In the genomic region with DNA sequence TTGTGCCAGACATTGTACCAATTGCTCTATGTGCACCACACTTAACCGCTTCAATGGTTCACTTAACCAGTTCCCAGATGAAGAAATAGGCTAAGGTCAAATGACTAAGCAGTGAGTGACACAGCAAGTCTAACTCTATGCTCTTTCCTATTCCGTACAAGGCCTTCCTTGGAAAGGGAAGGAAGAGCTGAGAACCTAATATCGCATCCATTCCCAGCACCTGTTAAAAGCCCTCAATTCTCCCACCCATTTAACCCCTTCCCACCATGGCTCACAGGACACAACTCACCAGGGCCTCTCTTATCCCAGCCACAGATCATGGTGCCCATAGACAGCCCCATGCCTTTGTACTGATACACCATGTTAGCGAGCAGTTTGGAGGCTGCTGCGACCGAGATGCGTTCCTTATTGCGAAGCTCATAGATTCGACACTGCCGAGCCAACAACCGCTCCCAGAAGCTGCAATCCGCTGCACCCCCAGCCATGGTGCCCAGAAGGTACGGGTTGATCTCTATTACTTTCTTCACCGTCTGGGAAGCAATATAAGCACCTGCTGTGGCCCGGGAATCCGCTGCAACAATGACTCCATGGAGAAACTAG, we compare ENCODE assay signal across 16 mouse cellular contexts. TPM values are rescaled to one million over a fixed set of nuclear protein-coding genes. Genes with fewer than 3 reads are reported as not detected.
DNase-seq lines count a peak whose midpoint lies in the region; ATAC-seq and TF ChIP-seq lines count a peak whose summit lies in the region.
"Had no signal": no experiment of that assay in that cellular context is flagged by ENCODE, and none has a peak within 500 bp of the region (broad histone marks: within the 10 kb centered on the region; RNA-seq: fewer than 3 reads in every experiment).

No protein-coding gene starts in this region.

- no peak for DNase-seq in hindbrain, embryonic 10.5 days (ENCODE audit: low spot score)
- no peak for DNase-seq in hindbrain, postnatal 0 days (ENCODE audit: low spot score)
- DNase-seq in fat pad, adult 2 months (ENCODE audit: extremely low read depth, low read depth, low spot score), result peak; percentile 28
- no peak for DNase-seq in liver, postnatal 0 days
- no peak for DNase-seq in layer of hippocampus, adult 8-10 months (ENCODE audit: low spot score in 2 of 2)
- no peak for DNase-seq in frontal cortex, adult 2 months (ENCODE audit: extremely low spot score in 1 of 2, low spot score in 1 of 2)
- DNase-seq: adrenal gland, postnatal 25 days; cerebellum, postnatal 25 days; gastrocnemius, postnatal 10 days; right cerebral cortex, postnatal 25 days; thymus, adult 18-20 months had no signal

- no peak for ATAC-seq in hindbrain, postnatal 0 days
- ATAC-seq in liver, postnatal 0 days, result no peak
- ATAC-seq in monocyte, adult 5-6 weeks (replicated peaks; ENCODE audit: insufficient number of reproducible peaks, low FRiP score, low TSS enrichment, poor library complexity, severe bottlenecking), result no peak

- H3K27me3 ChIP-seq in hindbrain, embryonic 10.5 days (ENCODE audit: insufficient read depth, poor library complexity, severe bottlenecking), result no peaks in the 10 kb centered on the region
- no peaks in the 10 kb centered on the region for H3K27me3 ChIP-seq in hindbrain, postnatal 0 days (ENCODE audit: insufficient read depth, low read length)
- H3K27me3 ChIP-seq in ES-Bruce4 (ENCODE audit: control insufficient read depth, insufficient read depth, low read length, poor library complexity, severe bottlenecking), result no peaks in the 10 kb centered on the region
- no peaks in the 10 kb centered on the region for H3K27me3 ChIP-seq in liver, postnatal 0 days (ENCODE audit: insufficient read depth, low read length)

- H3K27ac ChIP-seq in hindbrain, embryonic 10.5 days, result no peak overlapping the region
- no peak overlapping the region for H3K27ac ChIP-seq in hindbrain, postnatal 0 days
- no peak overlapping the region for H3K27ac ChIP-seq in ES-Bruce4 (ENCODE audit: insufficient read depth, low read length)
- H3K27ac ChIP-seq in liver, postnatal 0 days (ENCODE audit: low read depth), result no peak overlapping the region
- H3K27ac ChIP-seq: kidney, postnatal 0 days had no signal

- peaks cover 15% of the 10 kb centered on the region for H3K4me1 ChIP-seq in hindbrain, embryonic 10.5 days (replicated peaks)
- H3K4me1 ChIP-seq in hindbrain, postnatal 0 days (ENCODE audit: insufficient read depth, low read length), result peaks cover 6% of the 10 kb centered on the region; the same call in 1 of the 2 replicates
- peaks cover 5% of the 10 kb centered on the region for H3K4me1 ChIP-seq in ES-Bruce4 (ENCODE audit: control insufficient read depth, insufficient read depth, low read length)
- peaks cover 10% of the 10 kb centered on the region; the same call in 1 of the 2 replicates for H3K4me1 ChIP-seq in liver, postnatal 0 days (ENCODE audit: insufficient read depth)

- H3K9me3 ChIP-seq in hindbrain, embryonic 10.5 days, result no peaks in the 10 kb centered on the region
- H3K9me3 ChIP-seq in hindbrain, postnatal 0 days (ENCODE audit: low read length), result no peaks in the 10 kb centered on the region
- peaks cover 3% of the 10 kb centered on the region; the same call in 1 of the 2 replicates for H3K9me3 ChIP-seq in ES-Bruce4 (replicated peaks; ENCODE audit: control insufficient read depth, insufficient read depth, low read length, poor library complexity, severe bottlenecking)
- no peaks in the 10 kb centered on the region for H3K9me3 ChIP-seq in liver, postnatal 0 days (ENCODE audit: low read length)

- H3K4me3 ChIP-seq in hindbrain, embryonic 10.5 days, result peak overlapping the region; percentile 98; the same call in 1 of the 2 replicates
- no peak overlapping the region for H3K4me3 ChIP-seq in hindbrain, postnatal 0 days (ENCODE audit: low read length)
- H3K4me3 ChIP-seq in ES-Bruce4 (ENCODE audit: low read depth, low read length), result peak overlapping the region; percentile 47
- H3K4me3 ChIP-seq in liver, postnatal 0 days (ENCODE audit: low read depth, low read length), result no peak overlapping the region

- peaks cover 51% of the 10 kb centered on the region for H3K36me3 ChIP-seq in hindbrain, embryonic 10.5 days
- H3K36me3 ChIP-seq in hindbrain, postnatal 0 days (ENCODE audit: insufficient read depth, low read length), result peaks cover 15% of the 10 kb centered on the region
- peaks cover 25% of the 10 kb centered on the region for H3K36me3 ChIP-seq in ES-Bruce4 (ENCODE audit: control insufficient read depth, insufficient read depth, low read length, poor library complexity, severe bottlenecking)
- peaks cover 15% of the 10 kb centered on the region for H3K36me3 ChIP-seq in liver, postnatal 0 days (replicated peaks; ENCODE audit: insufficient read depth, low read length)

- no peak for TF ChIP-seq POLR2A in ES-Bruce4 (IDR thresholded peaks at IDR 0.05; ENCODE audit: insufficient read depth, low read length)

- 94% methylated on average over 16 of the region's 16 CpGs for WGBS in hindbrain, embryonic 10.5 days
- WGBS in hindbrain, postnatal 0 days, result 89% methylated on average over 16 of the region's 16 CpGs
- WGBS in liver, postnatal 0 days (ENCODE audit: insufficient replicate concordance), result 89% methylated on average over 16 of the region's 16 CpGs

- no peak for TF ChIP-seq EP300 in ES-Bruce4 (IDR thresholded peaks at IDR 0.05; ENCODE audit: insufficient read depth, low read depth, low read length)
- TF ChIP-seq EP300 in liver, postnatal 0 days (IDR thresholded peaks at IDR 0.05; ENCODE audit: low read depth), result no peak

- no peak overlapping the region for H3K4me2 ChIP-seq in hindbrain, postnatal 0 days (ENCODE audit: low read depth, low read length)
- peak overlapping the region; percentile 82; the same call in 1 of the 2 replicates for H3K4me2 ChIP-seq in liver, postnatal 0 days (ENCODE audit: low read depth, low read length)

- H3K9ac ChIP-seq in hindbrain, postnatal 0 days (replicated peaks; ENCODE audit: low read length), result no peak overlapping the region
- peak overlapping the region; percentile 95 for H3K9ac ChIP-seq in ES-Bruce4 (ENCODE audit: low read depth, poor library complexity, severe bottlenecking)
- no peak overlapping the region for H3K9ac ChIP-seq in liver, postnatal 0 days (replicated peaks)

- TF ChIP-seq CTCF in hindbrain, postnatal 0 days (IDR thresholded peaks at IDR 0.05; ENCODE audit: low read depth), result no peak
- TF ChIP-seq CTCF in ES-Bruce4 (IDR thresholded peaks at IDR 0.05; ENCODE audit: low read depth, low read length), result no peak
- no peak for TF ChIP-seq CTCF in liver, postnatal 0 days (IDR thresholded peaks at IDR 0.05; ENCODE audit: low read depth)

RNA-seq across cellular contexts. Expression of a gene that starts 1.5 kb away (rescaled TPM):
- 500 and 517 TPM in 2 replicates for polyA plus RNA-seq in hindbrain, embryonic 10.5 days (2016; fragmentation: Nextera tagmentation; extraction: Ambion mirVana)
- 181 and 204 TPM in 2 replicates for total RNA-seq in hindbrain, postnatal 0 days (2014; rRNA removed)
- polyA plus RNA-seq in hindbrain, postnatal 0 days (2015; fragmentation: Nextera tagmentation; extraction: Ambion mirVana), result 411 and 417 TPM in 2 replicates
- 206 and 225 TPM in 2 replicates for polyA plus RNA-seq in ES-Bruce4 (2011; ENCODE audit: insufficient read depth, insufficient read length, low read depth, missing spikeins)
- 148 and 157 TPM in 2 replicates for polyA plus RNA-seq in liver, postnatal 0 days (2015; fragmentation: Nextera tagmentation; extraction: Ambion mirVana)
- 100 to 1,000 TPM; 179 to 205 (median 193) TPM for total RNA-seq in layer of hippocampus, adult 8-10 months (2022)
- 177 and 178 TPM in 2 replicates for polyA plus RNA-seq in frontal cortex, adult 2 months (2012; rRNA removed)
- 30.4 to 56.5 TPM (median 43.4 TPM) in 3 replicates for total RNA-seq in monocyte, adult 5-6 weeks (2017)

RNA-seq across cellular contexts. Expression of a gene that starts 4.9 kb away (rescaled TPM):
- 0.04 and 0.16 TPM in 2 replicates for polyA plus RNA-seq in hindbrain, embryonic 10.5 days (2016; fragmentation: Nextera tagmentation; extraction: Ambion mirVana)
- 0.05 TPM in 1 of 2 replicates, not detected in the other for total RNA-seq in hindbrain, postnatal 0 days (2014; rRNA removed)
- 0.16 and 0.21 TPM in 2 replicates for polyA plus RNA-seq in hindbrain, postnatal 0 days (2015; fragmentation: Nextera tagmentation; extraction: Ambion mirVana)
- polyA plus RNA-seq in ES-Bruce4 (2011; ENCODE audit: insufficient read depth, insufficient read length, low read depth, missing spikeins), result 0.21 and 0.64 TPM in 2 replicates
- polyA plus RNA-seq in liver, postnatal 0 days (2015; fragmentation: Nextera tagmentation; extraction: Ambion mirVana), result not detected in 2 replicates
- total RNA-seq in layer of hippocampus, adult 8-10 months (2022), result under 1 TPM in 3 of 4 experiments, not detected in 1; 0.14 to 0.51 (median 0.23) TPM
- polyA plus RNA-seq in frontal cortex, adult 2 months (2012; rRNA removed), result 0.46 and 0.54 TPM in 2 replicates
- total RNA-seq in monocyte, adult 5-6 weeks (2017), result not detected in 3 replicates
- total RNA-seq: adrenal gland, postnatal 25 days; ES-E14; gastrocnemius, postnatal 10 days had no signal
- polyA plus RNA-seq: kidney, postnatal 0 days had no signal

RNA-seq across cellular contexts. Expression of a gene that starts 10.5 kb away (rescaled TPM):
- polyA plus RNA-seq in hindbrain, embryonic 10.5 days (2016; fragmentation: Nextera tagmentation; extraction: Ambion mirVana), result 8.3 and 9.5 TPM in 2 replicates
- 4.8 and 6.8 TPM in 2 replicates for total RNA-seq in hindbrain, postnatal 0 days (2014; rRNA removed)
- polyA plus RNA-seq in hindbrain, postnatal 0 days (2015; fragmentation: Nextera tagmentation; extraction: Ambion mirVana), result 2.5 and 3.9 TPM in 2 replicates
- 8.4 and 9.2 TPM in 2 replicates for polyA plus RNA-seq in ES-Bruce4 (2011; ENCODE audit: insufficient read depth, insufficient read length, low read depth, missing spikeins)
- 1.2 and 1.4 TPM in 2 replicates for polyA plus RNA-seq in liver, postnatal 0 days (2015; fragmentation: Nextera tagmentation; extraction: Ambion mirVana)
- total RNA-seq in layer of hippocampus, adult 8-10 months (2022), result 1 to 10 TPM; 4.4 to 7.8 (median 6.1) TPM
- polyA plus RNA-seq in frontal cortex, adult 2 months (2012; rRNA removed), result 5.8 and 7.6 TPM in 2 replicates
- total RNA-seq in monocyte, adult 5-6 weeks (2017), result 0.21 to 3.2 TPM (median 2.4 TPM) in 3 replicates

RNA-seq across cellular contexts. Expression of a gene that starts 24.4 kb away (rescaled TPM):
- polyA plus RNA-seq in hindbrain, embryonic 10.5 days (2016; fragmentation: Nextera tagmentation; extraction: Ambion mirVana), result not detected in 2 replicates
- total RNA-seq in hindbrain, postnatal 0 days (2014; rRNA removed), result not detected in 2 replicates
- not detected in 2 replicates for polyA plus RNA-seq in hindbrain, postnatal 0 days (2015; fragmentation: Nextera tagmentation; extraction: Ambion mirVana)
- polyA plus RNA-seq in ES-Bruce4 (2011; ENCODE audit: insufficient read depth, insufficient read length, low read depth, missing spikeins), result not detected in 2 replicates
- polyA plus RNA-seq in liver, postnatal 0 days (2015; fragmentation: Nextera tagmentation; extraction: Ambion mirVana), result not detected in 2 replicates
- total RNA-seq in layer of hippocampus, adult 8-10 months (2022), result not detected
- not detected in 2 replicates for polyA plus RNA-seq in frontal cortex, adult 2 months (2012; rRNA removed)
- not detected in 3 replicates for total RNA-seq in monocyte, adult 5-6 weeks (2017)
- total RNA-seq: adrenal gland, postnatal 25 days; ES-E14; gastrocnemius, postnatal 10 days; left cerebral cortex, postnatal 36 days had no signal
- polyA plus RNA-seq: kidney, postnatal 0 days had no signal

RNA-seq across cellular contexts. Expression of a gene that starts 24.8 kb away (rescaled TPM):
- polyA plus RNA-seq in hindbrain, embryonic 10.5 days (2016; fragmentation: Nextera tagmentation; extraction: Ambion mirVana), result 4.5 and 7.1 TPM in 2 replicates
- 42.7 and 49.2 TPM in 2 replicates for total RNA-seq in hindbrain, postnatal 0 days (2014; rRNA removed)
- 7.2 and 7.6 TPM in 2 replicates for polyA plus RNA-seq in hindbrain, postnatal 0 days (2015; fragmentation: Nextera tagmentation; extraction: Ambion mirVana)
- polyA plus RNA-seq in ES-Bruce4 (2011; ENCODE audit: insufficient read depth, insufficient read length, low read depth, missing spikeins), result 6.0 and 6.4 TPM in 2 replicates
- 0.09 and 0.11 TPM in 2 replicates for polyA plus RNA-seq in liver, postnatal 0 days (2015; fragmentation: Nextera tagmentation; extraction: Ambion mirVana)
- 10 to 100 TPM; 16.0 to 24.1 (median 20.7) TPM for total RNA-seq in layer of hippocampus, adult 8-10 months (2022)
- polyA plus RNA-seq in frontal cortex, adult 2 months (2012; rRNA removed), result 15.1 and 18.1 TPM in 2 replicates
- 0.48 to 2.6 TPM in 2 of 3 replicates, not detected in the other for total RNA-seq in monocyte, adult 5-6 weeks (2017)

Comparison
In these comparisons a context has a peak if more than half of its experiments do, and no peak if none do; other contexts are left out.
1. H3K4me3 ChIP-seq: peak in hindbrain, embryonic 10.5 days (single experiment) and ES-Bruce4 (single experiment); none in hindbrain, postnatal 0 days (single experiment) and liver, postnatal 0 days (single experiment).